Mouse (Mus musculus): Measurements from ENCODE around the gene Sarnp.
"Not testable (repeated sequence)": the region's sequence is repeated elsewhere in the genome, so short reads cannot be mapped to it uniquely, and the experiment has no call there.

Gene Sarnp

GRCm38 (mm10) chr10:128820217-128820616 is 3.1 kb downstream of the Sarnp start:
- DNase-seq (ENCODE audit: low read depth, low spot score) = no peak

DNA sequence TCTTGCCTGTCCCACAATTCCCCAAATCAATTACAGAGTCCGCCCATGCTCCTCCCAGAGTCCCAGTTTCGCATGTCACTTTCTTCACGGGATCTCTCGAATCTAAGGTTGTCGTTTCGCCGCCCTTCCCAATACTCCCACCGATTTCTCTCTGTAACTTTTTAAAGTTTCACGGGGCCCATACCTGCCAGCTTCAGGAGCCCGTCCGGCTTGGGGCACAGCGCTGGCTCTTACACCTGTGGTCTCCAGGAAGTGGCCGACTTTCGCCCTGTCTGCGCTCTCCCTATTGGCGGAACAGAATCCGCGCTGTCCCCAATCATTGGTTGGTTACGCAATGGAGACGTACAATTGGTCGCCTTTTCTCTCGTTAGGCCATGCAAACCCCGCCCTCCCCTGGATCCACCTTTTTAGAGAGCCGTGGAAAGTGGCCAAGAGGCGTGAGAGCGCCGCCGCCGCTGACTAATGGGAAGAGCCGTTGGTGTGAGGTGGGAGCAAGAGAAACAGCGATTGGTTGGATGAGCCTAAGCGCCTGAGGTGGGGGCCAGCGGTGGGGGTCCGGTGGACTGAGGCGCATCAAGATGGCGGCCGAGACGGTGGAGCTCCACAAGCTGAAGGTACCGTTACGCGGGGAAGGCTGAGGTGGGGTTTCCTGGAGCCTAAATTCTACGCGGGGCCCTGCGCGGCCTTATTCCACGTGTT is 4.4 kb downstream of the Sarnp start, which contains the start of gene Ormdl2:
TSS of gene Ormdl2 (minus strand) at position 288 of the 699 bp plus-strand sequence.
- peak; percentile 99 for DNase-seq (ENCODE audit: low read depth, low spot score)

DNA sequence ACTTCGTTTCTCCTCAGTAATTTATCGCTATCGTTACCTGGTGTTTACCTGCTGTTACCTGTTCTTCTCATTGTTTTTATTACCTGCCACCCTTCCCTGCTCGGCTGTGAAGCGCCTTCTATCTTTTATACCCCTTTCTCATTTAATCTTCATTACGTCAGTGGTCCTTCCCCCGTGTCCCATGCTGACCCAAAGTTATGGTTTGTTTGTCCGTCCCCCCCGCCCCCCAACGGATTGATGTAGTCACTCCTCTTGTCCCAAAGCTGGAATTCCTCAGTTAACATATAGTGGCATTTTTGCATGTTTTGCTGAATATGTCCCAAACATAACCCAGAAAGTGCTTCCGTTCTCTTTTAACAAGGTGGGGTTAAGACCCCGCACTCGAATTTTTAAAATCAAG is 5.0 kb downstream of the Sarnp start:
- no peak for DNase-seq (ENCODE audit: low read depth, low spot score)

DNA sequence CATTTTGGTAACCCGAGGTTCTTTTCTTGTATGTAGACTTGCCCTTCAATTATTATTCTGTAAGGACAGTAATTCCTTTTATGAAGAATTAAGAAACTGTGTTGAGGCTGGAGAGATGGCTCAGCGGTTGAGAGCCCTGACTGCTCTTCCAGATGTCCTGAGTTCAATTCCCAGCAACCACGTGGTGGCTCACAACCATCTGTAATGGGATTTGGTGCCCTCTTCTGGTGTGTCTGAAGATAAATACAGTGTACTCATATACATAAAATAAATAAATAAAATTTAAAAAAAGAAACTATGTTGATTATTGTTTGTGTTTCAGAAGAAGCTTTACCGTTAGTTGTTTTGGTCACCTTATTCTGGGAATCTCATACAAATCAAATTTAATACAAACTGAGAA is 6.0 kb downstream of the Sarnp start:
- DNase-seq (ENCODE audit: low read depth, low spot score) = not testable (repeated sequence)

GRCm38 (mm10) chr10:128823821-128824220 is 6.7 kb downstream of the Sarnp start:
- no peak for DNase-seq (ENCODE audit: low read depth, low spot score)

DNA sequence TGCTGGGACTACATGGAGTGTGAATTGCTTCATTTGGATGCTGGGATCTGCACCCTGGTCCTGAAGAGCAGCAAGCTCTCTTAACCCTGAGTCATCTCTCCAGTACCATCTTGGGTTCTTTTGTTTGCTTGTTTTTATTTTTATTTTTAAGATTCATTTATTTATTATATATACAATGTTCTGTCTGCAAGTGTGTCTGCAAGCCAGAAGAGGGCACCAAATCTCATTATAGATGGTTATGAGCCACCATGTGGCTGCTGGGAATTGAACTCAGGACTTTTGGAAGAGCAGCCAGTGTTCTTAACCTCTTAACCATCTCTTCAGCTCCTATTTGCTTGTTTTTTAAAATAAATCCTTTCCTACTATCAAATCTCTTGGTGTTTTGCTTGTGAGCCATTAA is 20.3 kb downstream of the Sarnp start:
- no peak for DNase-seq (ENCODE audit: low read depth, low spot score)

- no peak for DNase-seq (ENCODE audit: low read depth, low spot score)
These were observed 22.3 kb downstream of the Sarnp start for GRCm38 (mm10) chr10:128839434-128839833.

DNA sequence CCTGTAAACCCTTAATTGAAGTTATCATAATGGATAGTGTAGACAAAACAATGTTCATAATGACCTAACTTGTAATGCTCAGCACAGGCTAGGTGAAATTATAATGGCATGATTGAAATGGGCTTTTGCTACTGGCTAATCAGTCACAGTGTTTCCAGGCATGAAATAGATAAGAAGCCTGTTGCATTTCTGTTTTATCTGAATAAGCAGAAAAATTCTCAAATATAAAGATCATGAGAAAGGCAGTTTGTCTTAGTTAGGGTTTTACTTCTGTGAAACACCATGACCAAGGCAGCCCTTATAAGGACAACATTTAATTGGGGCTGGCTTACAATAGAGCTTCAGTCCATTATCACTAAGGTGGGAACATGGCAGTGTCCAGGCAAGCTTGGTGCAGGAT is 23.5 kb downstream of the Sarnp start:
- no peak for DNase-seq (ENCODE audit: low read depth, low spot score)

DNA sequence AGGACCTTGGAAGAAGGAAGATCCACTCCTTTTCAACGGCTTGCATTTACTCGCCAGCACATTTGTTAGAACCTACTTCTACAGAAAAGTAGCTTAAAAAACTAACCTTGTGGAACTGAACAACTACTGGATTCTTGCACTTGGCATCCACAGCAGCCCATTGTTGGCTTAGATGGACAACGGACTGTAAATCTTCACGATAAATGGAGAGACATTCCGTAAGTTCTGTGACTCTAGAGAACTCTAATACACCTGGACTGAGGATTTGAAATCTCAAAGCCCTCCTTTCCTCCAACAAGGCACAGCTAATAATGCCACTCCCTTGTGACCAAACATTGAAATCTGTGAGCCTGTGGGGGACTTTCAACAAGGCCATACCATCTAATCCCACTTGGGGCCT is 26.1 kb downstream of the Sarnp start:
- no peak for DNase-seq (ENCODE audit: low read depth, low spot score)

DNA sequence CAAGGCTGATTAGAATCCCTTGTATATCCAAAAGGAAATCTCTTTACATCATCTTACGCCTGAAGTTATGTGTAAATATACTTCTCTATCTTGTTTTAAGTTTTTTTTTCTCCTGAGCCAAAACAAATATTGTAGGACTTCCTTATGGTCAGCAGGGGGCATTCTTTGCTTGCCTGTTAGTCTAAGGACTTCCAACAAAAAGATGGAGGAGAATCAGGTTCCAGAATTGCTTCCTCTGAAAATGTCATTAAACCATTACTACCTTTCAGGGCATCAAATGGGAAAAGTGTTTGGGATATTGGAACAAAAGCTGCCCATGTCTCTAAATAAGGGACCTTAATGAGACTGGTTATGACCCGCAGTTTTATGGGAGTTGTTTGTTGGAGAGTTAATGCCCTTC is 28.4 kb downstream of the Sarnp start:
- no peak for DNase-seq (ENCODE audit: low read depth, low spot score)

- no peak for DNase-seq (ENCODE audit: low read depth, low spot score)
These were observed 29.5 kb downstream of the Sarnp start for GRCm38 (mm10) chr10:128846664-128847063.

DNA sequence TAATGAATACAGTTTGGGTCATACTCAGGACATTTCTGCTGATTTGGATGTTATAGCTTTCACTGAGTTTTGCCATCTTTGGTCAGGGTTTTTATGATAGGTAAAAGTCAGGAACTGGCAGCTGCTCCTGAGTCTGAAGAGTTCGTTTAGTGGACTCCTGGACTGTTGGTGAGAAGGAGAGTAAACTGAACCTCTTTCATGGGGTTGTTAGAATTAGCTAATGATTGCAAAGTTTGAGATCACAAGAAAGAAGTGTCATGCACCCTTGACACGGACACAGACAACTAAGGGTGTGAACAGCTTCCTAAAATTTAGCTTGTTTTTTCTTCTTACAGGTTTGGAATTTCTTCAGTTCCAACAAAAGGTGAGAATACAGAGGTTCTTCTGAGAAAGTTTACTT is 31.3 kb downstream of the Sarnp start:
- no peak for DNase-seq (ENCODE audit: low read depth, low spot score)

DNA sequence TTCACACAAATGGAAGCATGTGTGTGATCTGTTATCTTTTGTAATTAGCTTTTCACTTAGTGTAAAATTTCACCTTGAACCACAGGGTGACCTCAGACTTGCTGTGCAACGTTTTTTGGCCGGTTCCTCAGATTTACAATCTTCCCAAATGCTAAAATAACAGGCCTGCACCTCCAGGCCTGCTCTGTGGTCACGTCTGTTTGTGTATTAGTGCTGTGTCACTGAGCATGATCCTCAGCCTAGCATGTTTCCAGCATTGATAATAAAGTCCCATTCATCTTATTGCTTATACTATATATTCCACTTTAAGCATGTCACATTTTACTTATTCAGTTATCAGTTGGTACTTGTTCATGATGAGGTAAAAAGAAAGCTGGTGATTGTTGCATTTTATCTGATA is 33.2 kb downstream of the Sarnp start:
- DNase-seq (ENCODE audit: low read depth, low spot score) = no peak

- no peak for DNase-seq (ENCODE audit: low read depth, low spot score)
These were observed 44.0 kb downstream of the Sarnp start for GRCm38 (mm10) chr10:128861176-128861575.

GRCm38 (mm10) chr10:128866042-128866441 is 48.9 kb downstream of the Sarnp start:
- DNase-seq (ENCODE audit: low read depth, low spot score) = no peak

GRCm38 (mm10) chr10:128866518-128866917 is 49.4 kb downstream of the Sarnp start:
- DNase-seq (ENCODE audit: low read depth, low spot score) = no peak

- no peak for DNase-seq (ENCODE audit: low read depth, low spot score)
These were observed 53.2 kb downstream of the Sarnp start for GRCm38 (mm10) chr10:128870341-128870740.

GRCm38 (mm10) chr10:128878291-128878690 is 61.2 kb downstream of the Sarnp start:
- DNase-seq (ENCODE audit: low read depth, low spot score) = no peak

DNA sequence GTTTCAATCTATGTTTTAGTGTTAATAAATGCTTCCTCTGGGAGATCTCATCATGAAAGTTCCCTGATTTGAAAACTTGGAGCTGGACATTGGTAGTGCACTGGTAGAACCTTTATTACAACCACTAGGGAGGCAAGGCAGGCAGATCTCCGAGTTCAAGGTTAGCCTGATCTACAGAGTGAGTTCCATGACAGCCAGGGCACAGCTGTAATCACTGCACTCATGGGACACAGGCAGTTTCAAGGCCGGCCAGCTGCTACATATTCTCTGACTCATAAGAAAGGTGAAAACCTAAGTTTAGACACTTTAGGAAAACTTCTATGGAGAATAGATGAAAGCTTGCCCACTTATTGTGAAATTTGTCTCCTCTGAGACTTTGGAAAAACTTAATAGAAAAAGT is 61.7 kb downstream of the Sarnp start:
- DNase-seq (ENCODE audit: low read depth, low spot score) = no peak

DNA sequence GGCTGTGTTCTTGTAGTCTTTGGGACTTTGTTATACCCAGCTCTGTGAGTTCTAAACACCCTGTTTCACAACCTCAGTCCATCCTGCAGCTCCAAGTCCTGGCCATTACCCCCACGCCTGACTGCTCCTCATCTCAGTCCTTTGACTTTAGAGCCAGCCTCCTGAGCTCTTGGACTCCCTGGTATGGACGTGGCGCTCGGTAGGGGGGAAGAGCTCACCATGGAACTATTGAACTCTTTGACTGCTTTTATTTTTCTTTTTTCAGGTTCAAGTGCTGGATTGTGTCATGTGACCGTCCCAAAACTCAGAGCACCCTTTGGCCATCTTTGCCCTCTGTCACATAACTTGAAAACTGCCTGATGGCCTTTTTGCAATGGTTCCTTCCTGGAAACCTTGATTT is 64.9 kb downstream of the Sarnp start:
- no peak for DNase-seq (ENCODE audit: low read depth, low spot score)

GRCm38 (mm10) chr10:128888941-128889827 is 72.1 kb downstream of the Sarnp start:
- no peak for DNase-seq (ENCODE audit: low read depth, low spot score)

GRCm38 (mm10) chr10:128889846-128890245 is 72.7 kb downstream of the Sarnp start:
- no peak for DNase-seq (ENCODE audit: low read depth, low spot score)
